Mouse (Mus musculus): ENCODE data around the gene Card10. TPM values are rescaled to one million over a fixed set of nuclear protein-coding genes. Genes with fewer than 3 reads are reported as not detected.

Gene Card10
- polyA plus RNA-seq, 1 experiment from 2014 or later, result 3.7 TPM

DNA sequence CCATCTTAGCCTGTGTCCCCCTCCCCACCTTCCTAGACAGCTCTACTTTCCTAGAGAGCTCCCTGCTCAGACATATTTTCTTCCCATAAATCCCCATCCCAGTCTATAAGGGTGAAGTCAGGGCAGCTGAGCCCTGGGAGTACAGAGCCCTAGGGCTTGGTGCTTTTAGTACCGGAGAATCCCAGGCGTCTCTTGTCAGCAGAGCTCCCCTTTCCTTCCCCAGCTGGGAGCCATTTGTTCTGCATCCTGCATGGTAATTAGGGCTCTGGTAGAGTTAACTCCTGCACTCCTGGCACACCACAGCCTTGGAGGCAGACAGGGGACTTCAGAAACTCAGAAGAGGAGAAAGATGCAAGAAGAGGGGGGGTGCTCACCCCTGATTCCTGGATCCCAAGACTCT is 36.9 kb upstream of the Card10 start:
- Histone ChIP-seq H3K9ac (ENCODE audit: low read depth, low read length) (no peak overlapping the region), H3K4me1 (ENCODE audit: control insufficient read depth, insufficient read depth, low read length) (peaks cover 37% of the 10 kb centered on the region), H3K4me3 (ENCODE audit: low read depth, low read length) (no peak overlapping the region), H3K9me3 (replicated peaks; ENCODE audit: control insufficient read depth, low read length) (no peaks in the 10 kb centered on the region), H3K36me3 (ENCODE audit: control insufficient read depth, insufficient read depth, low read length) (no peaks in the 10 kb centered on the region), H3K4me2 (no peak overlapping the region), H3K27ac (ENCODE audit: low read depth, low read length) (peak overlapping the region; percentile 42; the same call in 1 of the 2 replicates), H3K27me3 (ENCODE audit: control insufficient read depth, insufficient read depth, low read length) (peaks cover 4% of the 10 kb centered on the region)
- WGBS (ENCODE audit: insufficient replicate concordance), result 5% methylated on average over 2 of the region's 2 CpGs
- ATAC-seq (replicated peaks; ENCODE audit: insufficient number of reproducible peaks, low FRiP score, low TSS enrichment), result no peak

DNA sequence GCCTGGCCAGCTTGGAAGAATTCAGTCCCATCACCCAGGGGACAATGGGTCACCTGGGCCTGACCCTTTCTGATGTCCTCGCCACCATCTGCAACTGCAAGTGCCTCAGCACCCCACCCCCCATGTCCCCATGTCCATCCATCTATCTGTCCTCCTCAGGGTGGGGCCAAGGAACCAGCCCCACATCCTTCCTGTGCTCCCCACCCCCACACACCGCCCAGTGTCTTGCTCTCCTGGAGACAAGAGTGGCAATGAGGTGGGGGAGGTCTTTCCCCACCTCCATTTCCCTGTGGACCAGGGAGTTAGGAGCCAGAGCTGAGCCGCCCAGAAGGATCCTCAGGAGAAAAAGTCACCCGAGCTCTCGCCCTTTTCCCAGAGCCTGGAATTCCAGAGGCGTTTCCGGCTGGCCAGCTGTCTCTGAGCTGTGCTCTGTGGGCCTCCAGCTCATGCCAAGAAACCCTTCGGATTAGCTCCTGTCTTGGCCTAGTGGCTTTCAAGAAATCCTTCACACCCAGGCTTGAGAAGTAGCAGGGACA is 33.3 kb upstream of the Card10 start:
- Histone ChIP-seq H3K36me3 (ENCODE audit: control insufficient read depth, insufficient read depth, low read length) (no peaks in the 10 kb centered on the region), H3K4me3 (ENCODE audit: low read depth, low read length) (no peak overlapping the region), H3K4me2 (no peak overlapping the region; the same call in 1 of the 2 replicates), H3K4me1 (ENCODE audit: control insufficient read depth, insufficient read depth, low read length) (peaks cover 57% of the 10 kb centered on the region), H3K27me3 (ENCODE audit: control insufficient read depth, insufficient read depth, low read length) (peaks cover 4% of the 10 kb centered on the region; the same call in 1 of the 2 replicates), H3K9ac (ENCODE audit: low read depth, low read length) (peak overlapping the region; percentile 47; the same call in 1 of the 2 replicates), H3K27ac (ENCODE audit: low read depth, low read length) (peak overlapping the region; percentile 94), H3K9me3 (replicated peaks; ENCODE audit: control insufficient read depth, low read length) (no peaks in the 10 kb centered on the region)
- no peak for ATAC-seq (replicated peaks; ENCODE audit: insufficient number of reproducible peaks, low FRiP score, low TSS enrichment)
- WGBS (ENCODE audit: insufficient replicate concordance), result 17% methylated on average over 8 of the region's 8 CpGs

DNA sequence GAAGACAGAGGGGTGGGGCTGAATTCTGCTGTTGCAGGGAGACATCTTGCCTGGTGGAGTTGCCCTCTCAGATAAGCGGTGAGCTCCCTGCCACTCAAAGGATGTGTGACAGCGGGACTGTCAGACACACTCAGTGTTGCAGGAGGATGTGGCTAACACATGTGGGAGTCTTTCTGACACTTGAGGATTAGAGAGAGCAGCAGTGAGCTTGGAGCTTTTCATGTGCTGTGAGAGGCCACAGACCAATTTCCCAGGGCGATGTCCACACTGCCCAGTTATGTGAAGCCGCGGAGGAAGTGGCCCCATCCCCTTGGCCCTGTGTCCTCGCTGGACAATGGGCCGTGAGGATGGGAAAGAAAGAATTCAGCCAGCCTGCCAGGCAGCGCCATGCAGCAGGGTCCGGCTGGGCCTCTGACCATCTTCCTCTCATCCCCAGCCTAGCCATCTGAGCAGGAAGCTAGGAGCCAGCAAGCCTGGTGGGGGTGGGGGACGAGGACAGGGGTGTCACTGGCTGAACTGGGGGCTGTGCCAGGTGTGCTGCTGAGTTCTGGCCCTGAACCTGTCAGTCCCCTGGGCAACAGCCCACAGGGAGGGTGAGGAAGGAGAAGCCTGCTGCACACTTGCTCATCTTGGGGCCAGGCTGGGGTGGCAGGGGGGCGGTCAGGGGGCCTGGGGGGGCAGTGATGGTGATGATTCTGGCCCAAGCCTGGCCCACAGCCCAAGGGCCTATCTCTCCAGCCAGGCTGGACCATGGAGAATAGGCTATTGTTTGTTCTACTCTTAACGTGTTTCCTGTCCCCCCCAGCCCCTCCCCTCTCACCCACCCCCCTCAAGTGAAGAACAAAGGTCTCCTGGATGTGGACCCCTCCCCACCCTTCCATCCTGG is 32.6 kb upstream of the Card10 start:
- 9% methylated on average over 12 of the region's 12 CpGs for WGBS (ENCODE audit: insufficient replicate concordance)
- Histone ChIP-seq H3K9me3 (replicated peaks; ENCODE audit: control insufficient read depth, low read length) (no peaks in the 10 kb centered on the region), H3K27ac (ENCODE audit: low read depth, low read length) (peak overlapping the region; percentile 94), H3K4me3 (ENCODE audit: low read depth, low read length) (no peak overlapping the region), H3K4me2 (no peak overlapping the region), H3K27me3 (ENCODE audit: control insufficient read depth, insufficient read depth, low read length) (no peaks in the 10 kb centered on the region), H3K9ac (ENCODE audit: low read depth, low read length) (peak overlapping the region; percentile 1; the same call in 1 of the 2 replicates), H3K36me3 (ENCODE audit: control insufficient read depth, insufficient read depth, low read length) (no peaks in the 10 kb centered on the region), H3K4me1 (ENCODE audit: control insufficient read depth, insufficient read depth, low read length) (peaks cover 56% of the 10 kb centered on the region)
- ATAC-seq (replicated peaks; ENCODE audit: insufficient number of reproducible peaks, low FRiP score, low TSS enrichment), result peak; percentile 46

DNA sequence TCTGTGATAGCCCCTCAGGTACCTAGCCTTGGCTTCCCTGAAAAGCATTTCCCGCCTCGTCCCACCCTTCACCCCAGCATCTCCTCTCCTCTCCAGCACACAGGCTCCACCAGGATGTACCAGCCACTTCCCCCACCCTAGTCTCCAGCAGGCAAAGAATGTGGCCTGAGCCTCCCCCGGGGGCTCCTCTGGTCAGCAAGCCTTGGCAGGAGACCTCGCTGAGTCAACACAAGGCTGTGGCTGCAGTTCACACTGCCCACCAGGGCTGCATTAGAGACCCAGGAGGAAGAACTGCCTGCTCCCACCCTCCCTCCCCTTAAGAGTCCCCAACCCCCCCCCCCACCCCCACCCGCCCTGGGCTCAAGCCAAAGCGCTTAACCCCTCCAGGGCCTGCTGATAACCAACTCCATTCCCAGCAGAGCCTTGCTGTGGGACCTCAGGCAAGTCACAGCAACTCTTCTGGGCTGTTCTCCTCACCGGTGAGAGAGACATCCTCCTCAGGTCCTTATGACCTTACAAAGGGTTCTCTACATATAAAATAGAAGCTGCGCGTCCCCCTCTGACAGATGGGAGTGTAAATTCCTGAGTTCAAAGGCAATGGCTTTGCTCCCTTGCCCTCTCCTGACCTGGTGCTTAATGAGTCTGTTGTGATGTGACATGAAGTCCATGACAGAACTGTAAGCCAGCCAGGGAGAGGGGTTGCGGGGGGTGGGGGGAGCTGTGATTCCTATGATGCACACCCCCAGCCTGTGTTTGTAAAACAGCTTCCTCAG is 31.6 kb upstream of the Card10 start:
- no peak for ATAC-seq (replicated peaks; ENCODE audit: insufficient number of reproducible peaks, low FRiP score, low TSS enrichment)
- H3K27me3 ChIP-seq (ENCODE audit: control insufficient read depth, insufficient read depth, low read length), result no peaks in the 10 kb centered on the region
- H3K4me2 ChIP-seq, result no peak overlapping the region
- H3K27ac ChIP-seq (ENCODE audit: low read depth, low read length), result peak overlapping the region; percentile 94
- 26% methylated on average over 10 of the region's 10 CpGs for WGBS (ENCODE audit: insufficient replicate concordance)
- H3K36me3 ChIP-seq (ENCODE audit: control insufficient read depth, insufficient read depth, low read length), result no peaks in the 10 kb centered on the region
- H3K4me3 ChIP-seq (ENCODE audit: low read depth, low read length), result no peak overlapping the region
- peaks cover 50% of the 10 kb centered on the region for H3K4me1 ChIP-seq (ENCODE audit: control insufficient read depth, insufficient read depth, low read length)
- no peak overlapping the region for H3K9ac ChIP-seq (ENCODE audit: low read depth, low read length)
- H3K9me3 ChIP-seq (replicated peaks; ENCODE audit: control insufficient read depth, low read length), result no peaks in the 10 kb centered on the region

DNA sequence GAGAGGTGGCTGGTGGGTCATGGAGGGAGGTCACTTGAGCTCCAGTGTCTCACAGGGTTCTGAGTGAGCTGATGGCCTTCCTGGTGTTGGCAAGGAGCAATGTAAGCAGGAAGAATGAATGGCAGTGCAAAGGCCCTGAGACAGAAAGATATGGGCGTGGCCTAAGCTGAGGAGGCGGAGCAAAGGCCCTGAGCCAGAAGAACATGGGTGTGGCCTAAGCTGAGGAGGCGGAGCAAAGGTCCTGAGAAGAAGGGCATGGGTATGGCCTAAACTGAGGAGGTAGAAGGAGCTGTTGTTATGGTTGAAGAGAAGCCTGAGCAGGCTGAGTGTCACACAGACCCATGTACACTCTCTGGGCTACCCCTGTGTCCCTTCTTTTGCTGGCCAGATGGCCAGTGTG is 30.7 kb upstream of the Card10 start:
- ATAC-seq (replicated peaks; ENCODE audit: insufficient number of reproducible peaks, low FRiP score, low TSS enrichment), result no peak
- H3K9me3 ChIP-seq (replicated peaks; ENCODE audit: control insufficient read depth, low read length), result no peaks in the 10 kb centered on the region
- H3K4me3 ChIP-seq (ENCODE audit: low read depth, low read length), result no peak overlapping the region
- H3K4me2 ChIP-seq, result no peak overlapping the region
- H3K27me3 ChIP-seq (ENCODE audit: control insufficient read depth, insufficient read depth, low read length), result no peaks in the 10 kb centered on the region
- 87% methylated on average over 3 of the region's 3 CpGs for WGBS (ENCODE audit: insufficient replicate concordance)
- H3K36me3 ChIP-seq (ENCODE audit: control insufficient read depth, insufficient read depth, low read length), result no peaks in the 10 kb centered on the region
- no peak overlapping the region for H3K9ac ChIP-seq (ENCODE audit: low read depth, low read length)
- H3K4me1 ChIP-seq (ENCODE audit: control insufficient read depth, insufficient read depth, low read length), result peaks cover 50% of the 10 kb centered on the region
- H3K27ac ChIP-seq (ENCODE audit: low read depth, low read length), result peak overlapping the region; percentile 94

DNA sequence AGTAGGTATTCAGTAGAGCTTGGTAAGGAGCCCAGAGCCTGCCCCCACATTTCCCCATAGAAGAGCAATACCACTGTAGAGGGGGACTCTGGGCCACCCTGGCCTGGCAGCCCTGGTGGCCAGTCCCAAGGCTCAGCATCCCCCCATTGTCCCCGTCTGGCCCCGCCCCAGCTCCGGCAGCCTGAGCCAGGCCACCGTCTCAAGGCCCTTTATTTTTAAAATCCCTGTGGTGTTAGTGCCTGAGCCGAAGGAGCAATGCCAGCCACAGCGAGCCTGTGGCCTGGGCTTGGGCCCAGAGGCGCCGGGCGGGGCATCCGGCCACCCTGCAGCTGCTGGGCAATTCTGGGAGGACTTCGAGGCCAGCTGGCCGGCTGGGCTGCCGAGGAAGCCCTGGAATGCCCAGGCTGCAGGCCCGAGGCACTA is 29.9 kb upstream of the Card10 start:
- no peak overlapping the region for H3K4me3 ChIP-seq (ENCODE audit: low read depth, low read length)
- peak overlapping the region; percentile 66 for H3K9ac ChIP-seq (ENCODE audit: low read depth, low read length)
- H3K27me3 ChIP-seq (ENCODE audit: control insufficient read depth, insufficient read depth, low read length), result peaks cover 2% of the 10 kb centered on the region; the same call in 1 of the 2 replicates
- no peaks in the 10 kb centered on the region for H3K9me3 ChIP-seq (replicated peaks; ENCODE audit: control insufficient read depth, low read length)
- peak; percentile 28; the same call in 1 of the 2 replicates for ATAC-seq (replicated peaks; ENCODE audit: insufficient number of reproducible peaks, low FRiP score, low TSS enrichment)
- peaks cover 52% of the 10 kb centered on the region for H3K4me1 ChIP-seq (ENCODE audit: control insufficient read depth, insufficient read depth, low read length)
- peak overlapping the region; percentile 94 for H3K27ac ChIP-seq (ENCODE audit: low read depth, low read length)
- H3K4me2 ChIP-seq, result peak overlapping the region; percentile 40; the same call in 1 of the 2 replicates
- H3K36me3 ChIP-seq (ENCODE audit: control insufficient read depth, insufficient read depth, low read length), result no peaks in the 10 kb centered on the region
- 24% methylated on average over 14 of the region's 14 CpGs for WGBS (ENCODE audit: insufficient replicate concordance)

DNA sequence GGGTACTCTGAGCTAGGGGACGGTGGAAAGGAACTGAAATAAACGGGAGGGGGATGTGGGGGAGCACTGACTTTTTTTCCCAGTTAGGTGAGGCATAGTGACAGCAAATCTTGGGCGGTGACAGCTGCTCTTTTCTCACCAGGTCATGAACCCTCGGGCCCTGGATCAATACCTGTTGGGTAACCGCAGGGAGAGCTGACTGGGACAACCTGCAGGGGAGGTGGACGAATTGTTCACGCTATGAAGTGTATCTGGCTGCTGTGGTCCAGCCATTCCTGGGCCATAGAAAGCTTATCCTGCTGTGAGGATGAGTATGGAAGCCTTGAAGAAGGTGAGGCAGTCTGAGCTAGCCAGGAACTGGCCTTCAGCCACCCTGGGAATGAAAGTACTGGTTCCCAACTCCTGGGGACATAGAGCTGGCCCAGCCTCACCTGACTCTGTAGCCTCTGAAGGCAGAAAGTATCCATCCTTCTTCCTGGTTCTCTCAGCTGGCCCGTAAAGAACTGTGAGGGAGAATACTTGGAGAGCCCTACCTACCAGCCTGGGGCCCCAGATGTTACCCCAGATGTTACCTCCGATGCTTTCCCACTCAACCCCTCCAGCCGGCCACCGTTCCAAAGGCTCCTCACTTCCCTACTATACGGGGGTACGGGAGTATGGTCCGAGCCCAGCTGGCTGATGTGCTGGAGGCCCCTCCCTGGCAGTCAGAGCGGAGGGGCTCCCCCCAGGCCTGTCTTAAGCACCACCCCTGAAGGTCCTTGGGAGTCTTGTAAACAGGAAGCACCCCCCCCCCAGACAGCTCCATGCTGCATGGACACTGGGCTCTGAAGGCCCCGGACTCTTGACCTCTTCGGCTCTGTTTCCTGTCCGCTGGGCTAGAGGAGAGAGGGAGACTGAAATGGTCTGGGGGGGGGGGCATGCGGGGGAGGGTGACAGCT is 29.1 kb upstream of the Card10 start:
- Histone ChIP-seq H3K27me3 (ENCODE audit: control insufficient read depth, insufficient read depth, low read length) (peaks cover 2% of the 10 kb centered on the region; the same call in 1 of the 2 replicates), H3K9ac (ENCODE audit: low read depth, low read length) (peak overlapping the region; percentile 66; the same call in 1 of the 2 replicates), H3K9me3 (replicated peaks; ENCODE audit: control insufficient read depth, low read length) (no peaks in the 10 kb centered on the region), H3K4me1 (ENCODE audit: control insufficient read depth, insufficient read depth, low read length) (peaks cover 52% of the 10 kb centered on the region), H3K4me2 (peak overlapping the region; percentile 40), H3K36me3 (ENCODE audit: control insufficient read depth, insufficient read depth, low read length) (no peaks in the 10 kb centered on the region), H3K4me3 (ENCODE audit: low read depth, low read length) (peak overlapping the region; percentile 1; the same call in 1 of the 2 replicates), H3K27ac (ENCODE audit: low read depth, low read length) (peak overlapping the region; percentile 94)
- peak; percentile 46; the same call in 1 of the 2 replicates for ATAC-seq (replicated peaks; ENCODE audit: insufficient number of reproducible peaks, low FRiP score, low TSS enrichment)
- WGBS (ENCODE audit: insufficient replicate concordance), result 37% methylated on average over 19 of the region's 19 CpGs

All from heart, embryonic 11.5 days (tissue).